Mouse (Mus musculus) spleen, adult 12 weeks (tissue): Measurements from ENCODE around the gene Eif3g.

Source experiments
- DNase-seq: peaks from one replicate; pipeline ENCODE4 v3.0.0; 2022; ENCODE audit warnings: low spot score

Gene Eif3g

DNA sequence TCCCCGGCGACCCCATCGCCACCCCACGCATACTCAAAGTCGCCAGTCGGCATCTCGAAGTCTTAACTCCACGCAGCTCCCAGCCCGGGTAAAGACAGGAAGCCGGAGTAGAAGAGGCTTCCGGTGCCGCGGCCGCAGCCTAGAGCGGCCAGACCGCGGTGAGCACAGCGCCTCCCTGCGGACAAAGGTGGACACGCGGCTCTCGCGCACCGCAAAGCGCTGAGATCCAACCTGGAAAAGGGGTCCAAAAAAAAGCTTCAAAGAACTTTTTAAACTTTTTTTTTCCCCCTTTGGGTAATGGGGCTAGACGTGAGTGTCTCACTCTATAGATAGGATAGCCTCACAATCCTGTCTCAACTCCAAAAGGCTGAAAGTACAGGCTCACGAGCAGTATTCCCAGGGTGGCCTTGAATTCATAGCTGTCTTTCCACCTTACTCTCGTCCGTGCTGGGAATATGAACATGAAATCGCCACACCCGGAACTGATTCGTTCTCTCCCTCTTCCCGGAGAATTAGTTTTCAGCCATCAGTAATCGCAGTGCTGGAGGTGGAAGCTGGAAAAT, at the start of gene Eif3g:
Gene Eif3g, minus strand, starts transcription at position 113 of the 563 bp plus-strand sequence.
- DNase-seq, result peak; percentile 76

DNA sequence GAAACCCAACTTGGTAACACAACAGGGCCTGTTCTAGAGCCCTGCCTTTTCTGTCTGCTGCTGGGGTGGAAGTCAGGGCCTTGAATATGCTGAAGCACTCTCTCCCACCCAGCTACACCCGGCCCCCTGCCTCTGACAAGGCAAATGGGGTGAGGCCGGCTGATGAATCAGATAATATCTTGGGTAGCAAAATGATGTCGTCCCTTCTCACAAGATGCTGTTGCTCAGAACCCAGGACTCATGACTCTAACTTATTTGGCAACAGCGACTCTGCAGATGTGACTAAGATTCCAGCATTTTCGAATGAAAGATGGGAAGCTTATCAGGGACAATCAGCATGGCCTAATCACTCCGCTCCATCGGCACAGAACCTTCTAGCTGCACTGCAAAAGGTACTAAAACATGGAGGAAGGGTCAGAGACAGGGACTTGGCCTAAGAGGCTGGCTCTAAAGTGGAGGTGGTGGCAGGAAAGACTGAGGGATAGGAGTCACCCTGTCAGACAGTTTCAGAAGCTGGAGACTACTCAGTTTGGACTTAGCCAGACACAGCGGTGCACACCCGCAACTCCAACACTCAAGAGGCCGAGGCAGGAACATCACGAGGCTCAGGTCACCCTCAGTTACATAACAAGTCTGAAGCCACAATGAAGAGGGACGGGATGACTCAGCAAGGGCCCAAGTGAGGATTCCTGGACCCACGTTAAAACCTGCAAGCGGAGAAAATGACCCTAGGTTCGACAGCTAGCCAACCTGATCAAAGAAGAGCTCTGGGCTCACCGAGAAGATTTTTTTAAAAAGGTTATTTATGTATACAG, 47.9 kb upstream of the Eif3g start:
- DNase-seq, result no peak

GRCm38 (mm10) chr9:20944697-20945370, 46.4 kb upstream of the Eif3g start:
- DNase-seq, result no peak

DNA sequence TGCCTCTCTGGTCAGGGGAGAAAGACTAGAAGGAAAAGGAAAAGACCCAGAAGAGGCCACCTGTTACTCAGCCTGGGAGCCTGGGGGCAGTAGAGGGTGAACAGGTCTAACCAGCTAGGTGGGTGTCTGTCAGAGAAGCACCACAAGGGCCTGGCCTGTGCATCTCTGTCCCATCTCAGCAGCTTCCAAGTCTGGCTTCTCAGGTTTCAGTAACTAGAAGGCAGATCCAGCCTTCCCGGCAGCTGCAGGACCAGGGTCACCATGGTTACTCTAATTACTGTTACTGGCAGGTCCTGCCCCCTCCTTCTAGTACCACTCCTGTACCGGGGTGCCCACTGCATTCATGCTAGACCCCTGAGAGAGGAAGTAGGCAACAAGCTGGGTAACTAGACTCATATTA, 45.5 kb upstream of the Eif3g start:
- no peak for DNase-seq

- no peak for DNase-seq
These were observed 45.0 kb upstream of the Eif3g start for GRCm38 (mm10) chr9:20943396-20943795.

GRCm38 (mm10) chr9:20923258-20923657, 24.8 kb upstream of the Eif3g start:
- DNase-seq, result no peak

- peak; percentile 12 for DNase-seq
These were observed 17.7 kb upstream of the Eif3g start for GRCm38 (mm10) chr9:20916160-20916559.

DNA sequence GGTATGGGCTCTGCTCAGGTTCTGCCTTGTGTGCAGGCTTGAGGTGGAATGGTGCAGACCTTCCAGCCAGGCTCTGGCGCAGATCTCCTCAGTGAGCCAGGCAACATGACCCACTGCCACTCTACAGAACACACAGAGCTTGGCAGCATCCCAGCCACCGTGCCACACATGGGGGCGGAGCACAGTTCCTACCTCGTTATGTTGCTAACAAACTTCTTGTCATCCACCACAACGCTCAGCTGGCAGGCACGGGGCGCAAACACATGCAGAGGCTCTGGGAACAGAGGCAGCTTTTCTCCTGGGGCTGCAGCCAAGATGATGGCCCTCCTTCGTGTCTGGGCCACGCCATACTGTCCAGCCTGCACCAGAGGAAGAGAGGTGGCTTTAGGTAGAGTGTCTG, 11.5 kb upstream of the Eif3g start:
- no peak for DNase-seq

DNA sequence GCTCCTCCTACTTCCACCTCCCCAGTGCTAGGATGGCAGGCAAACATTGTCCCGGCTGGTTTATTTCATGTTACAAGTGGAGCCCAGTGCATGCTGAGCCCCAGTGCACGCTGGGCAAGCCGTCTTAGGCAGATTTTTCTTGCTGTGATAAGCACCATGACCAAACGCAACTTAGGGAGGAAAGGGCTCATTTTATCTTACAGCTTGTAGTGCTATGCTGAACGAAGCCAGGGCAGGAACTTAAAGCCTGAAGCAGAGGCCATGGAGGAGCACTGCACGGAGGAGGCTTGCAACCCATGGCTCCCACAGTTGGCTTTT, 3.7 kb upstream of the Eif3g start:
- DNase-seq, result no peak

DNA sequence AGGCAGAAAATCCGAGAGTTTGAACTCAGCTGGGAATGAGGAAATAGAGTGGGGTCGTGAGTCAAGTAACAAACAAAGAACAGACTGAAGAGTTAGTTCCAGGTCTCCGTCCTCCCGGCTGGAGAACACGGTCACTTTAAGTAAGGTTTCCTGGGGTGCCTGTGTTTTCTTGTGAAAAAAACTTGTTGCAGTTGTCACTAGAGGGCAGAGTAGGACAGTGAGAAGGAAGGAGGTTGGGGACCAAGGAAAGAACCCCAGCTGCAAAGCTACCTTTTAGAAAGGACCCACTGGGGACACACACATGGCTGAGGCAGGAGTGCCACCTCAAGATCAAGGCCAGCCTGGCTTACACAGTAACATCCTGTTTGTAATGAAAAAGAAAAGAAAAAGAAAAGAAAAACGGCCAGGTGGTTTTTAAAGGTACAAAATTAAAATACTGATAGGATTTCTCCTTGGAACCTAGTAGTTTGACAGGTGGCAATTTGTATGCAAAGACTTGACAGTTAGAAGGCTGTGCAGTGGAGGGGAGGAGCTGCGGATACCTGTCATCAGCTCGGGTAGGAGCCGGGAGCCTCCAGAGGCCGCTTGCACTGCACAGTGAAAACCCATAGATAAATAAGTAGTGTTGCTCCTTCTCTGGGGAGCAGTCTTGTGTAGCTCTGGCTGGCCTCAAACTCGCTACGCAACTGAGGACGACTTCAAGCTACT, 3.2 kb upstream of the Eif3g start:
- no peak for DNase-seq

GRCm38 (mm10) chr9:20897736-20898510, 500 bp downstream of the Eif3g start:
- no peak for DNase-seq

- no peak for DNase-seq
These were observed 3.0 kb downstream of the Eif3g start for GRCm38 (mm10) chr9:20895382-20895781.

DNA sequence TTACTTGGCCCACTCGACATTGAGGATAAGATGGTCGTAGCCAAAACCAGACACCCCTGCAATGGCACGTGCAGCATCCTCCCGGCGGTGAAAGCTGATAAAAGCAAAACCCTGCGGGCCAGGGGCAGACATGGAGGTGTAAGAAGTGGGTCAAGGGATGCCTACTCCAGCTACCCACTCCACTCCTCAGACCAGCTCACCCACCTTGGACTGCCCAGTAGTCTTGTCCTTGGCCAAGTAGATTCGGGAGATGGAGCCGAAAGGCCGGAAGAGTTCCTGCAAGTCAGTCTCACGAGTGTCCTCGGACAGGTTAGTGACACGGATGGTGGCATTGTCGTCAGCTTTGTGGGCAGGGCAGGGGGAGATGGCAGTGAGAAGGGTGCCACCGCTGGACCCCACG, 3.8 kb downstream of the Eif3g start:
- DNase-seq, result no peak

DNA sequence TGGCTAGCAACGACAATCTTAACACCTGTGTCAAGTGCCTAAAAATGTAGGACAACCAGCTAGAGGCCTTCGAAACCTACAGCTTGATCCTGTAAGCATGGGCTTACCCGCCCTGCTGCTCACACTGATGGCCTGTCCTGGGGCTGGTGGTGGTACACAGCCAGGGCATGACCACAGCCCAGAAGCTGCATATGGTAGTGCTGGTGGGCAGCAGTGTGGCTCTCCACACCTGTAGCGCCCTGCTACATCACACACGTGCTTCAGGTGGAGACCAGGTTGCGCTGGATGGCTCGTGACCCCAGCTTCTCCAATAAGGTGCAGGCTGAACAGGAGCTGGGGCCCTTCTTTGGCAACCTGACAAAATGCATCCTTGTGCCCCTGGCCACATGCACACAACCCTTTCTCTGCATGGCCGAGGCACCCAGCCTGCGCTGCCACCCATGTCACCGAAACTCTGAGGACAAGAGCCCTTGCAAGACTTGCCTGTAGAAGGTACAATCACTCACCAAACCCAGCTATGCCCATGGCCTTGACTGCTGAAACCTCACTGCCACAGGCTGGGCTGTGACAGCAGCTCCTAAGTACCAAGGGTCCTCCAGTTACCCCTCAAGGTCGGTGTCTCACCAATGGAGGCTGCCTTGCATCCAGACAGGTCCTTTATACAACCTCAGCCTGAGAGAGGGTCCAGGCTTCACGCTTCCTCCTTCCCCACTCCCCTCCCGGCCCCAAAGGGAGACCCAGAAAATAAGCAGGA, 4.7 kb downstream of the Eif3g start:
- no peak for DNase-seq

DNA sequence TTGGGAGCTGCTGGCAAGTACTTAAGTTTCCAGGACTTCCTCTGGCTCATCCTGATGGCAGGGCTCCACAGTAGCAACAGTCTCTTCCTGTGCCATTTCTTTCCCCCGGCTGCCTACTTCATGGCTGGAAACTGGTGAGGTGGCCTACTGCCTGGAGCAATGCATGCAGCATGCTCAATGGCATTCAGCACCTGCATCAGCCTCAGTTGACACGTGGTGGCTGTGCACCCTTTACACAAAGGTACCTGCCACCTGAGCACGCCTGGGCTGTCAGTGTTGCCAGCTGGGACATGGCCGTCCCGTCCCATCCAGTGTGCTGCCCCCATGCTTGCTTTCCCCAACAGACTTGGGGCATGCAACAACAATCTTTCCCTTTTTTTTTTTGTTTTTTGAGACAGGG, 5.4 kb downstream of the Eif3g start:
- no peak for DNase-seq

GRCm38 (mm10) chr9:20892104-20892653, 6.2 kb downstream of the Eif3g start:
- no peak for DNase-seq

- no peak for DNase-seq
These were observed 6.9 kb downstream of the Eif3g start for GRCm38 (mm10) chr9:20891339-20892103.

GRCm38 (mm10) chr9:20890411-20890810, 8.0 kb downstream of the Eif3g start:
- DNase-seq, result no peak

- no peak for DNase-seq
These were observed 9.0 kb downstream of the Eif3g start for GRCm38 (mm10) chr9:20889185-20890141.
